Mouse (Mus musculus) B cell, adult 2 months (primary cell): ENCODE results near the gene Ubl4b.

Experiments
- DNase-seq, 2 experiments: peaks; one replicate each; pipeline ENCODE4 v3.0.0; 2022

Gene Ubl4b

DNA sequence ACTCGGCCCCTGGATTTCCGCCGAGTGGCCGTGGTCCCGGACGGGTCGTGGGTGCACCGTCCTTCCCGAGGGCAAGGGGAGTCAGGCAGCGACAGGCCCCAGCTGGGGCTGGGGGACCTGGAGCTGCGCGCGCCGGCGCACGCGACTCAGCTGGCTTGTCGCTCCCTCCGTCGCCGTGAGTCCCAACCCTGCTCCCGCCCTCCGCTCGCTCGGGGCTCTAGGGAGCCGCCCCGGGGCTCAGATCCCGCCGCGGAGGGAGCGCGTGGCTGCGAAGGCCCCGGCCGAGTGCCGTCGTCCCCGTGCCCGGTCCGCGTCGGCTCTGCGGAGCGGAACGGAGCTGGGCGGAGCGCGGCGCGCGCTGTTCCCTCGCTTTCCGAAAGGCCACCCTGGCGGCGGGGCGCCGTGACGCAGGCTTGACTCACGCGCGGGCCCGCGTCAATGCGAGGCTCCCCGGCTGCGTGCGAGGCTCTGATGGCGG is 37.2 kb downstream of the Ubl4b start, which contains the start of gene Slc6a17:
TSS of gene Slc6a17 (minus strand) at position 388 of the 478 bp plus-strand sequence.
- DNase-seq: peak in 1 of 2 experiments; percentile 5

DNA sequence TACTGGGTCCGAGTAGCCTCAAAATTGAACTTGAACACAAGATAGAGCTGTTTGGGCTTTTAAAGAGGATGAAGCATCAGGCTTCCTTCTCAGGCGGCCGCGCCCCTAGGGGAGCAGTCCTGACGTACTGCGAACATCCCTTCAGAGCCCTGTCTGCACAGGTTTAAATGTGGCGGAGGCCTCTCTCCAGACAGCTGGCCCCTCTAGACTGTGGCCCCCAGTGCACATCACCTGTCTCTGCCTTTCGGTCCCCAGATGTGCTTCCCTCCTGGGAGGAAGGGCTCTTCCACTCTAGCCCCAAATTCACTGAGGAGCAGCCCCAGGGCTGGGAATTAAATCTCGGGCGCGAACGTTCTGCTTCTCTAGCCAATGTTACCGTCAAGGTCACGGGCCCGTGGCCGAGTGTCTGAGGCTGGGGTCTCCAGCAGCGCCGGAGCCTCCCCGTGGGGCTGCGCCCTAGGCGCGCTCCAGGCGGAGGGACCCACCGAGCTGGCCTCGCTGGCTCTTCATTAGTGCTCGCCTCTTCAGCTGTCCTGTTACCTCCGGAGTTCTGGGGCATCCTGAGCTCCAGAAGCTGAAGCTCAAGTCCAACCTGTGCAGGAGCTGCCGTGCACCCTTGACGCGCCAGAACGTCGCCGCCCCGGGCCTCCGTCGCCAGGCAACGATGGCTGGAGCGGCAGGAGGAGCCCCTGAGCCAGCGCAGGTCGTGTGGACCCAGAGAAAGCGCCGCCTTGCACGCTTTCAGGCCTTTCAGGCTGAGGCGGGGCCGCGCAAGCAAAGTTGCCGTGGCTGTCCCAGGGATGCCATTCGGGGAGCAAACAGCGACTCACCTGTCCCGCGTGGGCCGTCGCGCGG is 37.9 kb downstream of the Ubl4b start:
- no peak for DNase-seq

DNA sequence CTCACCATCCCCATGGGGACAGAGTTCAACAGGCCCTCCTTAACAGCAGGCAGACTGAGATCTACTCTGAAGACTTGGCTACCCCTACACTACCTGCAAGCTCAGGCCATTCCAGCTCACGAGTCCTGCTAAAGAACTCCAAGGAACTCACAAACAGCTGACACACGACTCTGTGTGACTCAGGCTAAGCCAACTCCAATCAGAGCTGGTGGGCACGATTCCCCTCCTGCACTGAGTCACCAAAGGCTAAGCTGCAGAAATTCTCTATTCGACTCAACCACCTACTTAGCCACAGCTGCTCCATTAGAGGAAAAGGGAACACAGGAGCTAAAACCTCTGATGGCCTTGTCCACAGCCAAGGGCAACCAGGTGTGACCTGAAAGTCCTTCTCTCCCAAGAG is 38.9 kb downstream of the Ubl4b start:
- DNase-seq: no peak

DNA sequence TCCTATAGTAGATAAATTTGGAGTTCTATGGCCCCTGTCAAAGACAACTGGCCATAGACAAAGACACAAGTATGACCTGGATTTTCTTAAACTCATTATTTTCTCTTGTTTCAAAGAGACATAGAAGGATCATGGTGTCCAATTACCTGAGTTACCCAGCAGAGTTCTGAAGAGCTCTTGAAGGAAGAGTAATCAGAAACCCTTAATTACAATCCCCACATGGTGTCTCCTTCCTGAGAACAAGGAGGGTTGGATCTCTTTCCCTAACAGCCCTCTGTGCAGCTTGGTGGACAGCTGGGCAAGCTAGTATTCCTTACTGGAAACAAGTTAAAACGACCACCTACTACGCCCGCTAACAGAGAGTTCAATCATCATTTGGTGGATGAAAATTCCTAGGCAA is 43.5 kb downstream of the Ubl4b start:
- no peak for DNase-seq

DNA sequence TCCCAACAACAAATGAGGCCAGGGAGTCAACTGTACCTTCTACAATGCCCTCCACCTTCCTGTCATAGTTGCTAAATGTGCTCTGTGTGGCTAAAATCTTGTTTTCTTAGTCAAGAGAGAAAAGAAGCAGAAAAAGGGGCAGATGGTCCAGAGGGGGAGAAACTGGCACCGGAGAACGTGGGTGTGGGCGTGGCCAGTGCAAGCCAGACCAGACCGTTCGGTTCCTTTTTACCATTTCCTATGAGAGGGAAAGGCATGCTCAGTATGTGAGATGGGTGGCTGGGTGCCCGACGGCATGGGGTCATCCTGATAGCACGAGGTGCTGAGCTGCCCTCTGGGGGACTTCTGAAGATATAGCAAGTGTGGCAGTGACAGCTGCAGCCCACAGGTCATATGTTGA is 46.2 kb downstream of the Ubl4b start:
- no peak for DNase-seq

DNA sequence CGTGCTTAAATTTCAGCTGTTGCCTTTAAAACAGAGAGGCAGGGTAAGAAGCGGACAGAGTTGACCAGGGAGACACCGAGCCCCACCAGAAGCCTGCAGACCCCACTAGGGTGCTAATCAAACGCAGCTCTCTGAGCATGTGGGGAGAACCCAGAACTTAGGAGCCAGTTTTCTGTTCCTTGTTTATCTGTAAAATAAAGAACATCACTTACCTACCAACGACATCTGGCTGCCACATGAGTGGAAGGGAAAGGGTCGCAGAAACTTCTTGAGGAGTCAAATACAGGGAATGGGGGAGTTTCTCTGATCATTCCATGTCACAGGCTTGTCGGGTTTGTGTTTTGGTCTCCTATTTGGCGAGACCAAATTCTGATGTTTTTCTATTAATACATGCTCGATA is 46.9 kb downstream of the Ubl4b start:
- DNase-seq: no peak

DNA sequence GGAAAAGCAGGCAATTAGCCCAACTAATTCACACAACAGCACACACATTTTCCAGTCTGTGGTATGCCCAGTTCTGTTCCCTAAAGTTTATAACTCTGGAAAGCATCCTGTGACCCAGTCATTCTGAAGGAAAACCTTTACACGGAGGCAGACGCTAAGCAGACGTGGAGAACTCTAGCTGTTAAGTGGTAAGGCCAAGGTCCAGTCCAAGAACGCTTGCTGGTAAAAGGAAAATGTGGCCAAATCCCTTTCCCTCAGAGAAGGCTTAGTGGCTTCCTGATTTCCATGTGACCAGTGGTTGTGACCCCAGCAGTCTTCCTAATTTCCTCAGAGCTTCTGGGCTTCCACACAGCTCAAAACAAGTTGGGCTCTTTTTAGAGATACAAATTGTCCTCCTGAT is 48.3 kb downstream of the Ubl4b start:
- DNase-seq: no peak

DNA sequence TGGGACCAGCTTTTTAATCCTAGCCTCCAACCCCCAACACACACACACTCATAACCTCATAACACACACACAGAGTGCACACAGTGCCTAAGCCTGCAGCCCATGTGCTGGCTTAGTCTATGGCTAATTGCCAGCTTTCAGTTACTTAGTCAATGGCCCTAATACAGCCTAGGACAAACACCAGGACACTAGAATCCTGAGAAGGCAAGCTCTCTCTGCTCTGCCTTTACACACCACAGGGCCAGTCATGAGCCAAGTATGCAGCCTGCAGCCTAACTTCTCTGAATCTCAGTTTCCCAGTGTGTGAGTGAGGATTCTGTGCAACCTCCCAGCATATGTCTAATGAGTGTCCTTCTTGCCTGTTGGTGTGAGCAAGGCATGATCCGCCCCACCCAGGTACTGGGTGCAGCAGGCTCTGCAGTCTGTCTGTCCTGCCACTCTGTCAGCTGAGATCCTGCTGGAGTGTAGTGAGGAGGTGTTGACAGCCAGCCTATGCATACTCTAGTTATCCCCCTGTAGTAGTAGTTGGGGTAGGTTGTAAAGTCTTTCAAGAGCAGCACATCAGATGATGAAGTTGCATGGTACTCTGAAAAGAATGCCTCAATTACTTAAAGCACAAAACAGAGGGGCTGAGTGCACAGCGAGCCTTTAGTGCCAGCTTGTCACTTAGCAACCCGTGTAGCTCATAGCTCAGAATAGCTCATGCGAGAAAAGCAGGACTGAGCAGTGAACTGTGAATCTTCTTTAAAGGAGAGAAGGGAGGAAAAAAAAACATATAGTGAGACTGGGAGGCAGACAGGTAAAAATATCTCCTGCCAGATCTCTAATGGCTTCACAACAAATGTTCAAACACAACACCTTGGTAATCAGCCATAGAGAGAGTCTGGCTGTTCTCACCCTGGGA is 49.2 kb downstream of the Ubl4b start:
- DNase-seq: no peak

DNA sequence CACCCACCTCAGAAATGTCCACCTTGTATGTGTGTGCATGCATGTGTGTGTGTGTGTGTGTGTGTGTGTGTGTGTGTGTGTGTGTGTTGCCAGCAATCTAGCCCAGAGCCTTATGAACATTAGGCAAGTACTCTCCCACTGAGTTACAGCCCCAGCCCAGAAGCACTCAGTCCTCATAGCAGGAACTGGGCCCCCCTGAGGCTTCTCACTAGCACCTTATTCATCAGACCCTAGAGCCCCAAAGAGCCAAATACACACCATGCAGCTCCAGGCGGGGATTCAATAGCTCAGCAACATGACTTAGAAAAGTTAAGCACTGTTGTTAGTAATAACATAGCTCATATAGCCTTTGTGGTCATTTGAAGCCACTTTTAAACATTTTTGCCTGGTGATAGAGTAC is 50.3 kb downstream of the Ubl4b start:
- DNase-seq: no peak

DNA sequence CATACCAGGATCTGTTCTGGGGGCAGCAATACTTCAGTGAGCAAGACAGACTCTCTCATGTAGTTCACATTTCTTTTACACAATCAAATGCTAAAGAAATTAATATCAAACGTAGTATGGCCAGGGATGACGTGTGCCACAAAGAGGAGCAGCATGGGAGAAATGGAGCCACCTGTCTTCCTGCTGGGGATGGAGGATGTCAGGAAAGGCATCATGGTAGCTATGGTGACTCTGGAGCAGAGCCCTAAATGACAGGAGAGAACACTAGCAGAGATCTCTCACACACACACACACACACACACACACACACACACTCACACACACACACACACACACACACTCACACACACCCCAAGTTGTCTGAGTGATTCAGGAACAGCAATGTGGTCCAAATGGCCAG is 51.2 kb downstream of the Ubl4b start:
- DNase-seq: no peak
